Mouse (Mus musculus) testis, postnatal 10 days (tissue): ENCODE measurements around the gene Csnk1e.
A peak's percentile ranks its signal among the peaks of the same experiment; 100 is the strongest.
"Not testable (repeated sequence)": the region's sequence is repeated elsewhere in the genome, so short reads cannot be mapped to it uniquely, and the experiment has no call there.

ENCODE experiments used
- DNase-seq: peaks from one replicate; pipeline ENCODE4 v3.0.0; 2021; ENCODE audit warnings: low spot score

The Csnk1e gene

GRCm38 (mm10) chr15:79455106-79455810 is at the start of gene Csnk1e:
Gene Csnk1e, minus strand, starts transcription at chr15:79455566.
- peak; percentile 78 for DNase-seq

GRCm38 (mm10) chr15:79504707-79505452 is 49.5 kb upstream of the Csnk1e start, which contains the start of gene Kcnj4:
Gene Kcnj4, minus strand, starts transcription at chr15:79505241.
- DNase-seq, result no peak

- no peak for DNase-seq
These were observed 48.1 kb upstream of the Csnk1e start for GRCm38 (mm10) chr15:79503438-79503837.

GRCm38 (mm10) chr15:79502891-79503341 is 47.5 kb upstream of the Csnk1e start:
- DNase-seq, result no peak

GRCm38 (mm10) chr15:79500110-79500509 is 44.7 kb upstream of the Csnk1e start:
- no peak for DNase-seq

- no peak for DNase-seq
These were observed 38.2 kb upstream of the Csnk1e start for GRCm38 (mm10) chr15:79493527-79493926.

GRCm38 (mm10) chr15:79489463-79489862 is 34.1 kb upstream of the Csnk1e start:
- no peak for DNase-seq

GRCm38 (mm10) chr15:79481181-79481688 is 25.9 kb upstream of the Csnk1e start:
- DNase-seq, result no peak

- DNase-seq, result no peak
These were observed 21.9 kb upstream of the Csnk1e start for GRCm38 (mm10) chr15:79477227-79477626.

GRCm38 (mm10) chr15:79473638-79474355 is 18.4 kb upstream of the Csnk1e start:
- DNase-seq, result no peak

- DNase-seq, result no peak
These were observed 17.7 kb upstream of the Csnk1e start for GRCm38 (mm10) chr15:79473042-79473441.

GRCm38 (mm10) chr15:79471095-79471494 is 15.7 kb upstream of the Csnk1e start:
- DNase-seq, result no peak

- DNase-seq, result no peak
These were observed 15.2 kb upstream of the Csnk1e start for GRCm38 (mm10) chr15:79470583-79470982.

- no peak for DNase-seq
These were observed 14.2 kb upstream of the Csnk1e start for GRCm38 (mm10) chr15:79469577-79469976.

- peak; percentile 93 for DNase-seq
These were observed 11.4 kb upstream of the Csnk1e start for GRCm38 (mm10) chr15:79466601-79467286.

GRCm38 (mm10) chr15:79456546-79456945 is 1.2 kb upstream of the Csnk1e start:
- no peak for DNase-seq

- not testable (repeated sequence) for DNase-seq
These were observed 738 bp upstream of the Csnk1e start for GRCm38 (mm10) chr15:79456104-79456503.

- DNase-seq, result no peak
These were observed 1.5 kb downstream of the Csnk1e start for GRCm38 (mm10) chr15:79453831-79454230.

- no peak for DNase-seq
These were observed 7.3 kb downstream of the Csnk1e start for GRCm38 (mm10) chr15:79448041-79448440.

- DNase-seq, result no peak
These were observed 9.3 kb downstream of the Csnk1e start for GRCm38 (mm10) chr15:79445786-79446654.
